Mouse (Mus musculus) kidney, adult 9 months (tissue): Measurements from ENCODE around the gene Itpk1.
A peak's percentile ranks its signal among the peaks of the same experiment; 100 is the strongest.

ENCODE experiments used
- DNase-seq: peaks from one replicate; pipeline ENCODE4 v3.0.0; 2022

Gene Itpk1

DNA sequence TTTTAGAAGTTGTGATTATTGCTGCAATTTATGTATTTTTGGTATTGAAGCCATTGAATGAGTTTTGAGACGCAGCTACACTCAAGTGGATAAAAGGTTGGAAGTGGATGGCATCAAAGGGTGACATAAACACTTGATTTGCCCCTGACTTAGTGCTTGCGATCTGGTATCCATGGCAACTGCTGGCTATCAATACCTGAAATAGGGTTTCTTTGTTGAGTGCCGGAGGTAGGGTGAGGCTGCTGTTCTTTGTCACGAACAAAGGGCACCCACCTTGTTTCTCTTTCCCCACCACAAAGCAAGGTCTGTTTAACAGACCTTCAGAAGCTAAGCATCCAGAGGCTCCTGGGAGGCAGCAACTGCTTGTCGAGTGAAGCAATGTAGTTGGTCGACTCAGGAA lies 159.6 kb downstream of the Itpk1 start:
- no peak for DNase-seq

DNA sequence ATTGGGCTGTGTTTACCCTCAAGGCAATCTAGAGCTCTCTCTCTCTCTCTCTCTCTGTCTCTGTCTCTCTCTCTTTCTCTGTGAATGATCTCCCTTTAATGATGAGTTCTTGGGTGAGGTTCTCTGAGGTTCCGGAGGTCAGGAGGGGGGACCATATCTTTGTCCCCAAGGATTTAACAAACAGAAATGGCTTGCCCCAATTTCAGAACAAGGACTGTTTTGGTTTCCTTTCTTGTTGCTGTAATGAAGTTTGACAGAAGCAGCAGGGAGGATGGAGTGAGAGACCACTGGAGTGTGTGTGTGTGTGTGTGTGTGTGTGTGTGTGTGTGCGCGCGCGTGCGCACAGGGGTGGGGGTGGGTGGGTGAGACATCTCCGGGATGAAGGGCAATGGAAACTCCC lies 163.6 kb downstream of the Itpk1 start:
- DNase-seq: no peak

DNA sequence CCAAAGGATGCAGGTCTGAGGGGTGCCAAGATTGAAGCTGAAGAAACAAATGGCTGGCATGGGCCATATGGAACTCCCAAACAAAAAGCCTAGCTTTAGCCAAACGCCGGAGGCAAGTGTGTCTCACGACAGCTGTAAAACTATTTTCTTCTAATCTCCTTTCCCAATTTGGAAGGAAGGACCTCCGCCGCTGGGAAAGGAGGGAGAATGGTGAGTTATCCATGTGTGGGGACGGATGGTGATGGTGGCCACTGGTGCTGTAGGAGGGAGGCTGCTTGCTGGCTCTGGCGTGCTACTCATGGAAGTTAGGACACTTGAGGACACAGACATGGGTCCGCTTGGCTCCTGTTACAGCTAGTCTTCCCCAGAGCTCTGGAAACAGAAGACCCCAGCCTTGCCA lies 164.5 kb downstream of the Itpk1 start:
- no peak for DNase-seq

DNA sequence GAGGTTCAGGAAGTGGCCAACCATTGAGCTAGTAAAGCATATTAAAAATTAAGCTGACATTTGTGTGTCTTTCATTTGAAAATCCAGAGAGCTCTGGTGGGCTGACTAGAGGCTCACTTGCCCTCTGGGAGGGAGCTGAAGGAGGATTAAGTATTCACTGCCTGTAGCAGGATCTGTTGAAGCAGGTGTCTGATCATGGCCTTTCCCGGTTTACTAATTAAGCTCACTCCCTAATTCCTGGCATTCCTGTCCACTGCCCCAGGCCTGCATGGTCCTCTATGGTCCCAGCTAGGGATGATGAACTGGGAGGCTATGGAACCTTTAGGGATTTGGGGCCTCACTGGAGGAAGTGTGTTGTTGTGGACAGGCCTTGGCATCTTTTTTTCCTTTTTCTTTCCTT lies 168.9 kb downstream of the Itpk1 start:
- peak; percentile 73 for DNase-seq

DNA sequence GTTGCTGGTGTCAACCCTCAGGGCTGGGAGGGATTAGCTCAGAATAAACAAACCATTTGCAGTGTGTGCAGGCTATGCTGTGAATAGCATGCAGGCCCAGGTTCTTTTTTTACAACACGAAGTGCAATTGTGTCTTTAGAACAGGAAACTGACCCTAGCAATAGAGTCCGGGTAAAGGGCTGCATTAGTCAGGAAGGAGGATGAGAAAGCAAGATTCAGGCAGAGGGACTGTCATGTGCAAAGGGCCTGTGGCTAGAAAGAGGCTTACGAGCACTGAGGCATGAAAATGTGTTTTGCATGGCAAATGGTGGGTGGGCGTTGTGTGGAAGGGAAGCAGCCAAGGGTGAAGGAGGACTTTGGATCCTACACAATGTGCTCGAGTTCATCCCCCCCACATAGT lies 176.7 kb downstream of the Itpk1 start:
- no peak for DNase-seq

DNA sequence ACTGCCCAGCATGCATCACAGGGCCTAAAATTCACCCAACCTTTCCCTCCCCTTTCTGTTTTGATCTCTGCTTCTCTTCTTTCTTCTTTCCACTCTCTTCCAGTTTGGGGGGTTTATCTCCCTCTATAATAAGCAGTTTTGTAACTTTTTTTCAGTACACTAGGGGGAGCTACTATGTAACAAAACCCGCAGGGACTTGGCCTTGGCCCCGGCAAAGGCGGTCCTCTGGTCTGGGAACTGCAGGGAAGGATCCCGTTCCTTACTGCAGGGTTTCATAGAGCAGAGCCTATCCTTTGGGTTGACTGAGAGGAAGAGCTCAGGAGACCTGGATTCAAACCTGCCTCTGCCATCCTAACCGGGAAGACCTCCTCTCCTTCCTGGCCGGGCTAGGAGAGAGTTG lies 180.0 kb downstream of the Itpk1 start:
- DNase-seq: peak; percentile 60

DNA sequence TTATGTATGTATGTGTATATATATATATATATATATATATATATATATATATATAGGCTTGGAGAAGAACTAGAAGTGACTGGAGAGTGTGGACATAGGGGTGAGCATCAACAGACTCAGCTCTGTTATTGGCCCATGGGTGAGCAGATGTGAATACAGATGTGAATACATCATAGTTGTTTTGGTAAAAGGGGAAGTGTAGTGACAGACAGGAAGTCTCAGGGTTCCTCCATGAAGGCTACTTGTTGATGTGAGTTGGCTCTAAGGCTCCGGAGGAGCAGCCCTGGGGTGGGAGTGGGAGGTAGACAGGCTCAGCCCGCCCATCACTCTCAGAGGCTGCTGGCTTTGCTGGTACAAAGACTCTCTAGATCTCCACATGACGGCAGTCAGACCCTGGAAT lies 180.5 kb downstream of the Itpk1 start:
- DNase-seq: no peak

DNA sequence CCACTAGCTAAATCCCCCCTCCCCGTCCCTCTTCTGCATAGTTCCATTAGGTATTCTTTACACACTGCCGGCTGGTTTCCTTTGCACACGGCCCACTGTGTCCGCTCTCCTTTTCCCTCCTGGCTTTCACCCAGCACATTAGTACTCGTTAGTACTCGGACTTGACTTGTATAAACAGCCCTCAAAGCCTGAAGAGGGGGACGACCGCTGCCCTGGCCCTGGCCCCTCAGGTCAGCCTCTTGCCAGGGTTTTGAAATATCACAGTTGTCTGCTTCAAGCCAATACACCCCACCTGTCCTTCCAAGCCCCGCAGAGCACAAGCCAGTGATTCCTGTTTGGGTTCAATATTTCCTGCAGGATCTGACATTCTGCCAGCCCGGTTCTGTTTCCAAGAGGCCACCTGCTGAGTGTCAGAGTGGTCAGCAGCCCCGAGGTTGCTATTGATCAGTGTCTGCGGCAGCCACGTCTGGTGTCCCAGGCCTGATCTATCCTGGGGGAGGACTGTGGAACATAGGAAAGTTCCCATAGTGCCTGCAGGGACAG lies 182.9 kb downstream of the Itpk1 start:
- peak; percentile 32 for DNase-seq

DNA sequence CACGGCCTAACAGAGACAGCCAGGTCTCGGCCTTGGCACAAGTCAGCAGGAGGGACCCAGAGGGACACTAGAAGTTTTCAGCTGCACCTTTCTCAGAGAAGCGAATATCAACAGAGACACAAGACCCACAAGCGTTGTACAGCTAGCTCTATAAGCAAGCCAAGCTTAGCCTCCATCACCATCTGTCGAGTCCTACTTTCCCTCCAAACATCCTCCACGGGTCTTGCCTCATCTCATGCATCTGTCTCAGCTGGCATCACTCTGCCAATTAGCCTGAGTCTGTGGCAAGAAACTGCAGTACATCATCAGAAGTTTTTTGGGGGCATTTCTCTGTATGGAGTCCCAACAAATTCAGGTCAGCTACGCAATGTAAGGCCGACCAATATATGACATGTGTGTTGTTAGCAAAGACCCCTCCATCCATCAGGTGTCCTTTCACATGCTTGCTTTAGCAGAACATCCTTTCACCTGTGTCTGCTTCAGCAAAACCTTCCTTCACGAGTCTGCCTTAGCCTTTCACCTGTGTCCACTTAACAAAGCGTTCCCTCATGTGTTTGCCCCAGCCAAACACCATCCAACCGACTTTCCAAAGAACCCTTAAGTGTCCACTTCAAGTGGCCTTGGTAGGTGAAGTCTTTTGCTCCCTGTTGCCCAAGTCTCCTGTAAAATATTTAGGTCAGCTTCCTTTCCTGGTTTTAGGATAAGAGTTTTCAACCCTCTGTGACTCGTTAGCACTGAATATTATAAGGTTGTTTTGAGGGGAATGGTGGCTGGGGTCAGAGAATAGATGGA lies 184.6 kb downstream of the Itpk1 start:
- no peak for DNase-seq
